Mouse (Mus musculus): ENCODE data around the gene Fam20b. TPM values are rescaled to one million over a fixed set of nuclear protein-coding genes. Genes with fewer than 3 reads are reported as not detected.

Fam20b gene
- polyA plus RNA-seq, 1 experiment from 2014 or later: 53.2 TPM

- ChIA-PET CTCF (interaction anchor here (1.0 to 1.1 kb wide), 2 partner anchors 9 to 12 kb away, joined by 3 to 5 read pairs; no protein-coding TSS in a partner anchor), POLR2A (no interaction called here)
- DNase-seq (ENCODE audit: low read depth, low spot score) (no peak), ATAC-seq (no peak)
- H3K27me3 ChIP-seq: no peaks in the 10 kb centered on the region
- no peak for TF ChIP-seq CTCF (IDR thresholded peaks at IDR 0.05)
- in situ Hi-C loops (cut with MboI; ENCODE audit: low pct_unique_long_range_greater_than_20kb): no loop called here
These were observed 64.0 kb downstream of the Fam20b start for GRCm38 (mm10) chr1:156654735-156655530.

- in situ Hi-C loops (cut with MboI; ENCODE audit: low pct_unique_long_range_greater_than_20kb): no loop called here
- ChIA-PET CTCF (interaction anchor here (1.6 kb wide), 2 partner anchors 12 to 20 kb away, joined by 4 to 6 read pairs; no protein-coding TSS in a partner anchor), POLR2A (interaction anchor here (0.6 kb wide), 1 partner anchor 746 kb away, joined by 3 read pairs; no protein-coding TSS in a partner anchor)
- ATAC-seq (no peak), DNase-seq (ENCODE audit: low read depth, low spot score) (no peak)
- H3K27me3 ChIP-seq: no peaks in the 10 kb centered on the region
- TF ChIP-seq CTCF (IDR thresholded peaks at IDR 0.05): no peak
These were observed 66.6 kb downstream of the Fam20b start for GRCm38 (mm10) chr1:156652189-156652822.

- DNase-seq (ENCODE audit: low read depth, low spot score) (no peak), ATAC-seq (no peak)
- ChIA-PET CTCF (no interaction called here), POLR2A (no interaction called here)
- in situ Hi-C loops (cut with MboI; ENCODE audit: low pct_unique_long_range_greater_than_20kb): no loop called here
- no peaks in the 10 kb centered on the region for H3K27me3 ChIP-seq
- no peak for TF ChIP-seq CTCF (IDR thresholded peaks at IDR 0.05)
These were observed 68.3 kb downstream of the Fam20b start for GRCm38 (mm10) chr1:156650631-156651030.

DNA sequence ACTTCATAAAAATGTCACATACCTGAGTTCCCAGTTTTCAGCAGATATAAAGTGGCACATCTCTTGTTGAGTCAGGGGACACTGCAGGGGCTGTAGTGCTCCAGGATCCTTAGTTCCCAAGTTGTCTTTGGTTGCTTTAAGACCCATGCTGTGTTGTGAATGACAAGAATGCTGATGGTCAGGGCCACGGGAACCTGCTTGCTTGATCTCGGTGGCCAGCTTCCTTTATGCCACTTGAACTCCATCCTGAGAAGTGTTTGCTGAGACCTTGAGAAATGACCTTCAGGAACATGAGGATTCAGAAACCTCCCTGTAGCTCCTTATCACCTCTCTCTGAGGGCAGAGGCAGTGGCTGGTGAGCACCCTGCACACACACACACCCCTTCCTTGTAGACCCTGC, 70.2 kb downstream of the Fam20b start:
- in situ Hi-C loops (cut with MboI; ENCODE audit: low pct_unique_long_range_greater_than_20kb): no loop called here
- no peaks in the 10 kb centered on the region for H3K27me3 ChIP-seq
- ChIA-PET POLR2A (no interaction called here), CTCF (no interaction called here)
- ATAC-seq (no peak), DNase-seq (ENCODE audit: low read depth, low spot score) (no peak)
- TF ChIP-seq CTCF (IDR thresholded peaks at IDR 0.05): no peak

- CTCF ChIA-PET: interaction anchor here (1.1 to 1.5 kb wide), 2 partner anchors 9 to 81 kb away, joined by 3 to 5 read pairs; no protein-coding TSS in a partner anchor
- TF ChIP-seq CTCF (IDR thresholded peaks at IDR 0.05): no peak
- no peaks in the 10 kb centered on the region for H3K27me3 ChIP-seq
- in situ Hi-C loops (cut with MboI; ENCODE audit: low pct_unique_long_range_greater_than_20kb): no loop called here
- ATAC-seq (no peak), DNase-seq (ENCODE audit: low read depth, low spot score) (no peak)
- POLR2A ChIA-PET: no interaction called here
These were observed 72.9 kb downstream of the Fam20b start for GRCm38 (mm10) chr1:156645971-156646370.

DNA sequence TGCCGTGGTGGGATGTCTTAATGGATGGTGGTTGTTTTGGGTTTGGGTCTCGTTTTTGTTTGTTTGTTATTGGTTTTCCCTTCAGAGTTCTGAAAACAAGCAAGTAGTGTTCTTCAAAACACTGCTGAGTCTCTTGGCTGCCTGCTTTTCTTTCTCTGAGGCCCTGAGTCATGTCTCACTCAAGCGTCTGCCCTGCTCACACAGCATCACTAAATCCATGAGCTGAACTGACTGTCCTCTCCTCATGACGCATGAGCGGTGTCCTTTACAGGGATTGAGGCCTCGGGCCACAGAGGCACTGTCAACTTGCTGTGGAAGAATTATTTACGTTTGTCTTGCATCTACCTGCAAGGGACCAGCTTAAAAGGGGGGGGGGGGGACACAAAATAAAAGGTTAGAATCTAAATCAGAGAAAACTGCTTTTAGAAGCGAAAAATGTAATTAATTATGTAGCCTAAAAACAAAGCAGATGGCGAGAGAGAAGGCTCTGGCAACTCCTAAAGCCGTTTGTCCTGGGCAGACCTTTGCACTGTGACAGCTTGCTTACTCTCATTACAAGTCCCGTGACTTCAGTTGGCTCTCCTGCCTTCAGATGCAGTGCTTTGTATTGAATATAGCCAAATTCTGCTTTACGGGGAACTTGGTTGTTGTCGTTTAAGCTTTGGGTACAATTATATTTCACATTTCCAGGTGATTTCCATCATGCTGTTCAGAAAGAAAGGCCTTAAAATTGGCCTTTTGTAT, 73.9 kb downstream of the Fam20b start:
- CTCF ChIA-PET: interaction anchor here (1.1 kb wide), 1 partner anchor 80 kb away, joined by 3 read pairs; no protein-coding TSS in a partner anchor
- ATAC-seq (no peak), DNase-seq (ENCODE audit: low read depth, low spot score) (no peak)
- no peaks in the 10 kb centered on the region for H3K27me3 ChIP-seq
- TF ChIP-seq CTCF (IDR thresholded peaks at IDR 0.05): no peak
- POLR2A ChIA-PET: interaction anchor here (0.7 kb wide), 1 partner anchor 208 kb away, joined by 3 read pairs; no protein-coding TSS in a partner anchor
- in situ Hi-C loops (cut with MboI; ENCODE audit: low pct_unique_long_range_greater_than_20kb): no loop called here

- ChIA-PET POLR2A (no interaction called here), CTCF (no interaction called here)
- TF ChIP-seq CTCF (IDR thresholded peaks at IDR 0.05): no peak
- H3K27me3 ChIP-seq: no peaks in the 10 kb centered on the region
- ATAC-seq (no peak), DNase-seq (ENCODE audit: low read depth, low spot score) (no peak)
- in situ Hi-C loops (cut with MboI; ENCODE audit: low pct_unique_long_range_greater_than_20kb): no loop called here
These were observed 74.8 kb downstream of the Fam20b start for GRCm38 (mm10) chr1:156644061-156644460.

DNA sequence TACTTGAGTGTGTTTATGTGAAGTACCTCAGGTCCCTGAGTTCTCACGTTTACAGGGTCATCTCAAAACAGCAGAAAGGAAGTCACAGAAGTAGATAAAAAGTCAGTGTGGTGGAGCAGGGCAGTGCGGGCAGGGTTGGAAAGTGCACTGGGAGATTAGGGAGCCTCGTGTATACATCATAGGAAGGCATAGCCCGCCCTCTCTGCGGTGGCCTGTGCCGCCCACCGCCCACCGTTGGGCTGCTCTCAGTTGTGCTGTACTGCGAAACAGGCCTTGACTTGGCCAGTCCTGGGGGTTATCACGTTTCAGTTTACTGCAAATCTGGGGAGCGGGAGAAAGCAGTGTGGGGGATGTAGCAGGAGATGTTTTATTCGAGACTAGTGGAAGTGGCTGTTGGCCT, 76.1 kb downstream of the Fam20b start:
- CTCF ChIA-PET: no interaction called here
- DNase-seq (ENCODE audit: low read depth, low spot score): no peak
- in situ Hi-C loops (cut with MboI; ENCODE audit: low pct_unique_long_range_greater_than_20kb): no loop called here
- TF ChIP-seq CTCF (IDR thresholded peaks at IDR 0.05): no peak
- no peaks in the 10 kb centered on the region for H3K27me3 ChIP-seq
- no peak for ATAC-seq
- POLR2A ChIA-PET: no interaction called here

DNA sequence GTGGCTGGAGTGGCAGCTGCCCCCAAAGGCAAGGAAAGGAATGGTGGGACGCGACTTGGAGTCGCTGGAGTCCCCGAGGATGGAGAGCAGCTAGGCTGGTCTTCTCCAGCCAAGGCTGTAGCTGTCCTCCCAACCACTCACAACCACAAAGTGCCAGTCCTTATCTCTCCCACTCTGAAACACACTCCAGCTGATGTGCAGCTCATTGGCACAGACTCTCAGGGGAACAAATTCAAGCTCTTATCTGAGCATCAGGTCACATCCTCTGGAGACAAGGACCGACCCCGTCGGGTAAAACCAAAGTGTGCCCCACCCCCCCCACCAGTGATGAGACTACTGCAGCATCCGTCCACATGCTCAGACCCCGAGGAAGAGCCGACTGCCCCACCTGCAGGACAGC, 77.1 kb downstream of the Fam20b start:
- ChIA-PET CTCF (interaction anchor here (1.1 kb wide), 1 partner anchor 15 kb away, joined by 3 read pairs; no protein-coding TSS in a partner anchor), POLR2A (interaction anchor here (1.1 kb wide), 1 partner anchor 78 kb away, joined by 4 read pairs; no protein-coding TSS in a partner anchor)
- no peak for ATAC-seq
- no peak for DNase-seq (ENCODE audit: low read depth, low spot score)
- TF ChIP-seq CTCF (IDR thresholded peaks at IDR 0.05): no peak
- in situ Hi-C loops (cut with MboI; ENCODE audit: low pct_unique_long_range_greater_than_20kb): no loop called here
- no peaks in the 10 kb centered on the region for H3K27me3 ChIP-seq

DNA sequence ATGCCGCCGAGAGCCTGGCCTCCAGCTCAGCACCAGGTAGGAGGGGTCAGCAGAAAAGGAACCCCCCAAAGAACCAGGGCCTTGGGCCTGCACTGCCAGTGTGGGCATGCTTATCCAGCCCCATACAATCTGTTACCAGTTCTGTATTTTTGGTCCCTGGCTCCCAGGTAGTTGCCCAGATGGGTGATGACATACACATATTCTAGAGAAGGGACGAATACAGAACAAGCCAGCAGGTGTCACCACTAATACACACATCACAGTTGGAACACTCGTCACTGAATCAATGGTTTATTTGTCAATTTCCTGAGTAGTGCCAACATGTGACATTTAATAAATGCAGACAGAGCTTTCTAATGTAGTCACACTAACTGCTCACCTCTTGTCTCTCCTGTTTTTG, 78.3 kb downstream of the Fam20b start:
- in situ Hi-C loops (cut with MboI; ENCODE audit: low pct_unique_long_range_greater_than_20kb): no loop called here
- TF ChIP-seq CTCF (IDR thresholded peaks at IDR 0.05): no peak
- H3K27me3 ChIP-seq: no peaks in the 10 kb centered on the region
- ChIA-PET POLR2A (interaction anchor here (1.1 kb wide), 1 partner anchor 79 kb away, joined by 4 read pairs; no protein-coding TSS in a partner anchor), CTCF (interaction anchor here (2.2 kb wide), 1 partner anchor 11 kb away, joined by 6 read pairs; no protein-coding TSS in a partner anchor)
- ATAC-seq: no peak
- no peak for DNase-seq (ENCODE audit: low read depth, low spot score)

Data from Patski (cell line).